Mouse (Mus musculus) testis, adult 2 months (tissue): Measurements from ENCODE around the gene Esyt3.

ENCODE experiments used
- CTCF ChIP-seq: fragments of 200-500 bp; IDR thresholded peaks from 2 replicates; pipeline ENCODE4 v1.5.1; 2012; ENCODE audit warnings: low read depth, mild to moderate bottlenecking, inconsistent platforms, low read length, moderate library complexity; ENCODE audit not compliant: control insufficient read depth, insufficient read depth, insufficient replicate concordance
- POLR2A ChIP-seq: fragments of 200-500 bp; IDR thresholded peaks from 2 replicates; pipeline ENCODE4 v1.6.1; 2012; ENCODE audit warnings: low read depth, mild to moderate bottlenecking, inconsistent platforms, low read length, moderate library complexity; ENCODE audit not compliant: control insufficient read depth

- no peak for TF ChIP-seq CTCF
- no peak for TF ChIP-seq POLR2A
Measured at GRCm38 (mm10) chr9:99365906-99366305, 7.5 kb upstream of the Esyt3 start.
